Mouse (Mus musculus): Measurements from ENCODE around the gene Trappc6b. TPM values are rescaled to one million over a fixed set of nuclear protein-coding genes. Genes with fewer than 3 reads are reported as not detected.

The Trappc6b gene
- polyA plus RNA-seq, 1 experiment from 2014 or later, result 62.5 TPM

GRCm38 (mm10) chr12:59012710-59013091, 48.6 kb downstream of the Trappc6b start:
- Histone ChIP-seq H3K36me3 (ENCODE audit: control insufficient read depth, insufficient read depth, low read length) (no peaks in the 10 kb centered on the region), H3K4me2 (peak overlapping the region; percentile 74), H3K27ac (ENCODE audit: low read depth, low read length) (peak overlapping the region; percentile 91), H3K9me3 (replicated peaks; ENCODE audit: control insufficient read depth, low read length) (no peaks in the 10 kb centered on the region), H3K4me3 (ENCODE audit: low read depth, low read length) (peak overlapping the region; percentile 69), H3K4me1 (ENCODE audit: control insufficient read depth, insufficient read depth, low read length) (peaks cover 9% of the 10 kb centered on the region; the same call in 1 of the 2 replicates), H3K27me3 (ENCODE audit: control insufficient read depth, insufficient read depth, low read length) (no peaks in the 10 kb centered on the region), H3K9ac (ENCODE audit: low read depth, low read length) (peak overlapping the region; percentile 82)
- 2% methylated on average over 7 of the region's 7 CpGs for WGBS (ENCODE audit: insufficient replicate concordance)
- ATAC-seq (replicated peaks; ENCODE audit: insufficient number of reproducible peaks, low FRiP score, low TSS enrichment), result no peak

- peak within 1 kb of the TSS; percentile 84 for H3K9ac ChIP-seq (ENCODE audit: low read depth, low read length)
- H3K9me3 ChIP-seq (replicated peaks; ENCODE audit: control insufficient read depth, low read length), result no peaks in the 10 kb centered on the region
- H3K27ac ChIP-seq (ENCODE audit: low read depth, low read length), result peak within 1 kb of the TSS; percentile 91
- H3K4me2 ChIP-seq, result peak within 1 kb of the TSS; percentile 74
- H3K27me3 ChIP-seq (ENCODE audit: control insufficient read depth, insufficient read depth, low read length), result no peaks in the 10 kb centered on the region
- under 1% methylated on average over 48 of the region's 48 CpGs for WGBS (ENCODE audit: insufficient replicate concordance)
- peak; percentile 97 for ATAC-seq (replicated peaks; ENCODE audit: insufficient number of reproducible peaks, low FRiP score, low TSS enrichment)
- H3K4me1 ChIP-seq (ENCODE audit: control insufficient read depth, insufficient read depth, low read length), result peaks cover 9% of the 10 kb centered on the region; the same call in 1 of the 2 replicates
- peaks cover 2% of the 10 kb centered on the region; the same call in 1 of the 2 replicates for H3K36me3 ChIP-seq (ENCODE audit: control insufficient read depth, insufficient read depth, low read length)
- H3K4me3 ChIP-seq (ENCODE audit: low read depth, low read length), result peak within 1 kb of the TSS; percentile 69
Measured at GRCm38 (mm10) chr12:59011844-59012709, 49.2 kb downstream of the Trappc6b start, which contains the start of gene Sec23a. Gene Sec23a (minus strand): TSS chr12:59012017.

GRCm38 (mm10) chr12:59011275-59011843, 49.9 kb downstream of the Trappc6b start:
- Histone ChIP-seq H3K4me3 (ENCODE audit: low read depth, low read length) (peak overlapping the region; percentile 69), H3K9me3 (replicated peaks; ENCODE audit: control insufficient read depth, low read length) (no peaks in the 10 kb centered on the region), H3K9ac (ENCODE audit: low read depth, low read length) (peak overlapping the region; percentile 84), H3K4me2 (peak overlapping the region; percentile 74), H3K36me3 (ENCODE audit: control insufficient read depth, insufficient read depth, low read length) (peaks cover 8% of the 10 kb centered on the region), H3K27me3 (ENCODE audit: control insufficient read depth, insufficient read depth, low read length) (no peaks in the 10 kb centered on the region), H3K27ac (ENCODE audit: low read depth, low read length) (peak overlapping the region; percentile 87), H3K4me1 (ENCODE audit: control insufficient read depth, insufficient read depth, low read length) (peaks cover 9% of the 10 kb centered on the region; the same call in 1 of the 2 replicates)
- peak; percentile 61; the same call in 1 of the 2 replicates for ATAC-seq (replicated peaks; ENCODE audit: insufficient number of reproducible peaks, low FRiP score, low TSS enrichment)
- WGBS (ENCODE audit: insufficient replicate concordance), result 1% methylated on average over 25 of the region's 25 CpGs

GRCm38 (mm10) chr12:59010482-59010881, 50.8 kb downstream of the Trappc6b start:
- 60% methylated on average over 2 of the region's 2 CpGs for WGBS (ENCODE audit: insufficient replicate concordance)
- Histone ChIP-seq H3K4me2 (peak overlapping the region; percentile 74), H3K9ac (ENCODE audit: low read depth, low read length) (no peak overlapping the region), H3K4me3 (ENCODE audit: low read depth, low read length) (peak overlapping the region; percentile 69), H3K27ac (ENCODE audit: low read depth, low read length) (no peak overlapping the region), H3K36me3 (ENCODE audit: control insufficient read depth, insufficient read depth, low read length) (peaks cover 11% of the 10 kb centered on the region), H3K9me3 (replicated peaks; ENCODE audit: control insufficient read depth, low read length) (no peaks in the 10 kb centered on the region), H3K27me3 (ENCODE audit: control insufficient read depth, insufficient read depth, low read length) (no peaks in the 10 kb centered on the region), H3K4me1 (ENCODE audit: control insufficient read depth, insufficient read depth, low read length) (peaks cover 9% of the 10 kb centered on the region; the same call in 1 of the 2 replicates)
- ATAC-seq (replicated peaks; ENCODE audit: insufficient number of reproducible peaks, low FRiP score, low TSS enrichment), result no peak

Other genes with a start within 250 kb of the Trappc6b start
- 77.8 and 103 TPM in 2 replicates for gene Sec23a, start 49.5 kb downstream of the Trappc6b start, polyA plus RNA-seq (2014; fragmentation: Nextera tagmentation; extraction: Ambion mirVana)
- gene Gemin2, start 48.1 kb downstream of the Trappc6b start, polyA plus RNA-seq (2014; fragmentation: Nextera tagmentation; extraction: Ambion mirVana), result 23.2 and 25.4 TPM in 2 replicates
- 68.5 and 74.1 TPM in 2 replicates for gene Pnn, start 5.4 kb upstream of the Trappc6b start, polyA plus RNA-seq (2014; fragmentation: Nextera tagmentation; extraction: Ambion mirVana)
- gene Mia2, start 34.3 kb upstream of the Trappc6b start, polyA plus RNA-seq (2014; fragmentation: Nextera tagmentation; extraction: Ambion mirVana), result 41.3 and 43.1 TPM in 2 replicates
- gene Fbxo33, start 158.3 kb upstream of the Trappc6b start, polyA plus RNA-seq (2014; fragmentation: Nextera tagmentation; extraction: Ambion mirVana), result 5.8 and 6.5 TPM in 2 replicates